ENCODE assay signal across 7 mouse cellular contexts in the genomic region with DNA sequence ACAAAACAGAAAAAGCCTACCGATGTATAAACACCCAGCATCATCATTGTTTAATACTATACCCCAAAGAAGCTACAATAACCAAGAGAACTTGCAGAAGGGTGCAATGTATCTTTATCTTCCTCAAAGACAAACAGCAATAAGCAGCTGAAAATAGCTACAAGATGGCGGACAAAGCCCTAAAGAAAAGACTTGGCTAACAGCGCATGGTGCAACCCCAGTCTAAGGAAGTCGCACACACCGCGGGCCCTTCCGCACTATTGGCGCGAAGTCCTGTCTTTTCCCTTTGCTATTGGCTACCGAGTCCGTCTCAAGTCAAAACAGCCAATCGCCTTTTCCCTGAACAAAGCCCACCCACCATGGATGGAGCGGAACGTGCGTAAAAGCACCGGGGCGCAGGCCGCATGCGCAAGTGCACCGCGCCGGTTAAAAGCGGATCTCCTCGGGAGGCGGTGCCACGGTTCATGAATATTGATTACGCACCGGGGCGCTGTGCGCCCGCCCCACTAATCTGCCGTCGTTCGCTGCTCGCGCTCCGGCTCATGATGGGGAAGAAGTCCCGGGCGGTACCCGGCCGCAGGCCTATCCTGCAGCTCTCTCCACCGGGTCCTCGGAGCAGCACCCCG. TPM values are rescaled to one million over a fixed set of nuclear protein-coding genes. Genes with fewer than 3 reads are reported as not detected.
DNase-seq lines count a peak whose midpoint lies in the region; ATAC-seq lines count a peak whose summit lies in the region.

Gene Fnbp4, plus strand, starts transcription at position 318 of the 626 bp plus-strand sequence.

- H3K9me3 ChIP-seq in embryonic facial prominence, embryonic 11.5 days (replicated peaks; ENCODE audit: control insufficient read depth, low read length) = no peaks in the 10 kb centered on the region
- no peaks in the 10 kb centered on the region for H3K9me3 ChIP-seq in limb, embryonic 10.5 days (replicated peaks)
- no peaks in the 10 kb centered on the region for H3K9me3 ChIP-seq in midbrain, embryonic 13.5 days

- no peaks in the 10 kb centered on the region for H3K27me3 ChIP-seq in embryonic facial prominence, embryonic 11.5 days (ENCODE audit: control insufficient read depth, insufficient read depth, low read length)
- no peaks in the 10 kb centered on the region for H3K27me3 ChIP-seq in limb, embryonic 10.5 days (ENCODE audit: low read depth, poor library complexity, severe bottlenecking)
- no peaks in the 10 kb centered on the region for H3K27me3 ChIP-seq in midbrain, embryonic 13.5 days

- peak; percentile 99 for ATAC-seq in embryonic facial prominence, embryonic 11.5 days (replicated peaks; ENCODE audit: insufficient number of reproducible peaks, low FRiP score, low TSS enrichment, low read depth)
- peak; percentile 94 for ATAC-seq in granulocyte monocyte progenitor cell, adult 5-6 weeks (replicated peaks; ENCODE audit: poor library complexity, severe bottlenecking)
- peak; percentile 100 for ATAC-seq in midbrain, embryonic 13.5 days

- no peaks in the 10 kb centered on the region for H3K36me3 ChIP-seq in embryonic facial prominence, embryonic 11.5 days (replicated peaks; ENCODE audit: control insufficient read depth, insufficient read depth, low read depth, low read length)
- peaks cover 31% of the 10 kb centered on the region for H3K36me3 ChIP-seq in limb, embryonic 10.5 days
- H3K36me3 ChIP-seq in midbrain, embryonic 13.5 days = peaks cover 14% of the 10 kb centered on the region

- peak within 1 kb of the TSS; percentile 47 for H3K4me2 ChIP-seq in embryonic facial prominence, embryonic 11.5 days (ENCODE audit: low read depth, low read length)
- H3K4me2 ChIP-seq in midbrain, embryonic 13.5 days (replicated peaks) = peak within 1 kb of the TSS; percentile 79

- peak; percentile 99 for DNase-seq in adrenal gland, postnatal 14 days
- peak; percentile 99 for DNase-seq in embryonic facial prominence, embryonic 11.5 days (ENCODE audit: low spot score)
- DNase-seq in kidney, adult 11 months = peak; percentile 99
- peak; percentile 96 for DNase-seq in limb, embryonic 10.5 days (ENCODE audit: low spot score)
- peak; percentile 96 for DNase-seq in spleen, adult 12 weeks (ENCODE audit: low spot score)

- under 1% methylated on average over 44 of the region's 44 CpGs for WGBS in embryonic facial prominence, embryonic 11.5 days
- WGBS in limb, embryonic 10.5 days = 1% methylated on average over 35 of the region's 44 CpGs
- WGBS in midbrain, embryonic 13.5 days = under 1% methylated on average over 44 of the region's 44 CpGs

- peak within 1 kb of the TSS; percentile 87 for H3K27ac ChIP-seq in embryonic facial prominence, embryonic 11.5 days (replicated peaks; ENCODE audit: low read depth, low read length)
- H3K27ac ChIP-seq in limb, embryonic 10.5 days = peak within 1 kb of the TSS; percentile 92
- H3K27ac ChIP-seq in midbrain, embryonic 13.5 days = peak within 1 kb of the TSS; percentile 97

- peak within 1 kb of the TSS; percentile 91 for H3K9ac ChIP-seq in embryonic facial prominence, embryonic 11.5 days (replicated peaks; ENCODE audit: low read length)
- peak within 1 kb of the TSS; percentile 99 for H3K9ac ChIP-seq in midbrain, embryonic 13.5 days (replicated peaks)

- H3K4me3 ChIP-seq in embryonic facial prominence, embryonic 11.5 days (ENCODE audit: low read depth, low read length) = peak within 1 kb of the TSS; percentile 74
- H3K4me3 ChIP-seq in limb, embryonic 10.5 days = peak within 1 kb of the TSS; percentile 81
- H3K4me3 ChIP-seq in midbrain, embryonic 13.5 days (replicated peaks) = peak within 1 kb of the TSS; percentile 97

- no peaks in the 10 kb centered on the region for H3K4me1 ChIP-seq in embryonic facial prominence, embryonic 11.5 days (ENCODE audit: control insufficient read depth, insufficient read depth, low read length)
- H3K4me1 ChIP-seq in limb, embryonic 10.5 days = peaks cover 14% of the 10 kb centered on the region
- H3K4me1 ChIP-seq in midbrain, embryonic 13.5 days (replicated peaks) = peaks cover 41% of the 10 kb centered on the region

RNA-seq across cellular contexts. Expression of gene Fnbp4, which starts in this region (rescaled TPM):
- 54.3 and 60.8 TPM in 2 replicates for total RNA-seq in adrenal gland, postnatal 14 days (2021)
- 83.9 and 86.7 TPM in 2 replicates for polyA plus RNA-seq in embryonic facial prominence, embryonic 11.5 days (2014; fragmentation: Nextera tagmentation; extraction: Ambion mirVana)
- 96.3 and 133 TPM in 2 replicates for total RNA-seq in granulocyte monocyte progenitor cell, adult 5-6 weeks (2014; fragmentation: Nextera tagmentation)
- 139 and 141 TPM in 2 replicates for total RNA-seq in granulocyte monocyte progenitor cell, adult 5-6 weeks (2017)
- polyA plus RNA-seq in limb, embryonic 10.5 days (2016; fragmentation: Nextera tagmentation; extraction: Ambion mirVana) = 106 and 125 TPM in 2 replicates
- polyA plus RNA-seq in midbrain, embryonic 13.5 days (2015; fragmentation: Nextera tagmentation; extraction: Ambion mirVana) = 118 and 131 TPM in 2 replicates

Comparison
In these comparisons a context has a peak if more than half of its experiments do, and no peak if none do; other contexts are left out.
1. Peak in every context shown above with its lines: DNase-seq, ATAC-seq, H3K4me3 ChIP-seq and H3K27ac ChIP-seq.